Mouse (Mus musculus): ENCODE data around the gene Upf1.

Upf1 gene

GRCm38 (mm10) chr8:70353194-70353817 is at the start of gene Upf1:
Upf1 (minus strand) TSS chr8:70353278.
- peak; percentile 80 for ATAC-seq (ENCODE audit: insufficient number of reproducible peaks, low FRiP score, low TSS enrichment)

- peak; percentile 54; the same call in 1 of the 2 replicates for ATAC-seq (ENCODE audit: insufficient number of reproducible peaks, low FRiP score, low TSS enrichment)
These were observed 44.8 kb upstream of the Upf1 start for GRCm38 (mm10) chr8:70397611-70398563.

- ATAC-seq (ENCODE audit: insufficient number of reproducible peaks, low FRiP score, low TSS enrichment), result no peak
These were observed 43.1 kb upstream of the Upf1 start for GRCm38 (mm10) chr8:70396184-70396583.

GRCm38 (mm10) chr8:70395649-70396048 is 42.6 kb upstream of the Upf1 start:
- peak; percentile 67 for ATAC-seq (ENCODE audit: insufficient number of reproducible peaks, low FRiP score, low TSS enrichment)

- no peak for ATAC-seq (ENCODE audit: insufficient number of reproducible peaks, low FRiP score, low TSS enrichment)
These were observed 41.4 kb upstream of the Upf1 start for GRCm38 (mm10) chr8:70394269-70394998.

- no peak for ATAC-seq (ENCODE audit: insufficient number of reproducible peaks, low FRiP score, low TSS enrichment)
These were observed 40.0 kb upstream of the Upf1 start for GRCm38 (mm10) chr8:70393087-70393486.

GRCm38 (mm10) chr8:70389678-70390077 is 36.6 kb upstream of the Upf1 start:
- no peak for ATAC-seq (ENCODE audit: insufficient number of reproducible peaks, low FRiP score, low TSS enrichment)

GRCm38 (mm10) chr8:70383287-70383686 is 30.2 kb upstream of the Upf1 start:
- ATAC-seq (ENCODE audit: insufficient number of reproducible peaks, low FRiP score, low TSS enrichment), result peak; percentile 47; the same call in 1 of the 2 replicates

- ATAC-seq (ENCODE audit: insufficient number of reproducible peaks, low FRiP score, low TSS enrichment), result no peak; the same call in 1 of the 2 replicates
These were observed 27.0 kb upstream of the Upf1 start for GRCm38 (mm10) chr8:70380069-70380468.

- no peak for ATAC-seq (ENCODE audit: insufficient number of reproducible peaks, low FRiP score, low TSS enrichment)
These were observed 24.0 kb upstream of the Upf1 start for GRCm38 (mm10) chr8:70377049-70377448.

GRCm38 (mm10) chr8:70376275-70376741 is 23.2 kb upstream of the Upf1 start:
- ATAC-seq (ENCODE audit: insufficient number of reproducible peaks, low FRiP score, low TSS enrichment), result no peak

GRCm38 (mm10) chr8:70375212-70375859 is 22.3 kb upstream of the Upf1 start:
- ATAC-seq (ENCODE audit: insufficient number of reproducible peaks, low FRiP score, low TSS enrichment), result no peak

GRCm38 (mm10) chr8:70374318-70374927 is 21.3 kb upstream of the Upf1 start:
- peak; percentile 50; the same call in 1 of the 2 replicates for ATAC-seq (ENCODE audit: insufficient number of reproducible peaks, low FRiP score, low TSS enrichment)

GRCm38 (mm10) chr8:70373397-70374317 is 20.6 kb upstream of the Upf1 start, which contains the start of gene Comp:
Comp (plus strand) TSS chr8:70373558.
- 0 out of 2 replicates have a peak, but pooled peaks have one; percentile 17 for ATAC-seq (ENCODE audit: insufficient number of reproducible peaks, low FRiP score, low TSS enrichment)

- no peak for ATAC-seq (ENCODE audit: insufficient number of reproducible peaks, low FRiP score, low TSS enrichment)
These were observed 18.9 kb upstream of the Upf1 start for GRCm38 (mm10) chr8:70371951-70372350.

- no peak for ATAC-seq (ENCODE audit: insufficient number of reproducible peaks, low FRiP score, low TSS enrichment)
These were observed 17.4 kb upstream of the Upf1 start for GRCm38 (mm10) chr8:70370476-70370875.

- no peak for ATAC-seq (ENCODE audit: insufficient number of reproducible peaks, low FRiP score, low TSS enrichment)
These were observed 13.5 kb upstream of the Upf1 start for GRCm38 (mm10) chr8:70366588-70366987.

- no peak for ATAC-seq (ENCODE audit: insufficient number of reproducible peaks, low FRiP score, low TSS enrichment)
These were observed 11.0 kb upstream of the Upf1 start for GRCm38 (mm10) chr8:70364066-70364465.

Measured in cerebellum, adult (tissue).